Mouse (Mus musculus) small intestine, adult 2 months (tissue): ENCODE data around the gene Ccnf.

Experiments used
- CTCF ChIP-seq: fragments of 200-500 bp; IDR thresholded peaks from 2 replicates; pipeline ENCODE4 v1.5.1; 2012; ENCODE audit warnings: low read depth, mild to moderate bottlenecking, control low read depth, inconsistent platforms, low read length, moderate library complexity, mixed read lengths; ENCODE audit not compliant: insufficient replicate concordance, insufficient read length; ENCODE audit errors: extremely low read depth
- POLR2A ChIP-seq: fragments of 200-500 bp; IDR thresholded peaks from 2 replicates; pipeline ENCODE4 v1.6.1; 2012; ENCODE audit warnings: low read depth, mild to moderate bottlenecking, control low read depth, inconsistent platforms, low read length, moderate library complexity

DNA sequence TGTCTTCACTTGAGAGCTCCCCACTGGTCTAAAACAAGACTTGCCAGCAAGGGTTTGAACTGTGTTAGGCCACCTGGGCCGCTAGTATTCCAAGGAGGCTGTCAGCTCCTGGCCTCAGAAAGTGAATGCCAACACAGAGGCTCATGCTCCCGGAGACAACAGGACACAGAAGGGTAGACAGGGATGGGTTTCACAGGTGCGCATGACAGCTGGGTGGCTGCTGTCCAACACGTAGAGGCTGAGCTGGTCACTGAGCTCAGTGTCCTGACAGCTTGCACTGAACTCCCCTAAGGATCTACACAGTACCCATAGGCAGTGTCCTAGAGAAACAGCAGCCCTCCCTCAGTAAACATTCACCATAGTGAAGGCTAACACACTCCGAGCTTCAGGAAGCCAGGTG is 27.8 kb downstream of the Ccnf start:
- TF ChIP-seq POLR2A: no peak
- TF ChIP-seq CTCF: no peak
